Mouse (Mus musculus) MEL (cell line): ENCODE data around the gene Samd13. TPM values are rescaled to one million over a fixed set of nuclear protein-coding genes. Genes with fewer than 3 reads are reported as not detected.

ENCODE experiments used
- DNase-seq: peaks from one replicate; pipeline ENCODE4 v3.0.0; 2011; ENCODE audit warnings: low read depth, low spot score
- H3K27ac ChIP-seq: 2 replicates; pipeline ENCODE4 v1.5.1; 2012; ENCODE audit warnings: low read depth, mild to moderate bottlenecking, control low read depth, low read length, moderate library complexity; ENCODE audit not compliant: control insufficient read depth
- H3K27me3 ChIP-seq, 2 experiments: fragments of 150-350 bp in 1 of 2; sonication (generic) in 1 of 2; 2 replicates each; pipeline ENCODE4 v1.6.1; 2012; ENCODE audit warnings: low read length in 2 of 2, mild to moderate bottlenecking in 2 of 2, improper control_type of control experiment in 1 of 2, moderate library complexity in 1 of 2; ENCODE audit not compliant: insufficient read depth in 2 of 2, control insufficient read depth in 1 of 2
- H3K36me3 ChIP-seq, 2 experiments: 2 replicates each; pipeline ENCODE4 v1.6.1; 2012 to 2014; ENCODE audit warnings: low read length in 2 of 2, improper control_type of control experiment in 1 of 2, inconsistent platforms in 1 of 2, mild to moderate bottlenecking in 1 of 2; ENCODE audit not compliant: insufficient read depth in 2 of 2, control insufficient read depth in 1 of 2
- H3K4me1 ChIP-seq, 2 experiments: fragments of 150-350 bp in 1 of 2; sonication (generic) in 1 of 2; 2 replicates each; pipeline ENCODE4 v1.6.1; 2012; ENCODE audit warnings: low read length in 2 of 2, improper control_type of control experiment in 1 of 2, mild to moderate bottlenecking in 1 of 2; ENCODE audit not compliant: insufficient read depth in 2 of 2, control insufficient read depth in 1 of 2
- H3K4me3 ChIP-seq, 2 experiments: fragments of 150-350 bp in 1 of 2; sonication (generic) in 1 of 2; 2 replicates each; pipeline ENCODE4 v1.5.1; 2012; ENCODE audit warnings: low read depth in 2 of 2, low read length in 2 of 2, mild to moderate bottlenecking in 2 of 2, moderate library complexity in 2 of 2, control low read depth in 1 of 2, improper control_type of control experiment in 1 of 2; ENCODE audit not compliant: control insufficient read depth in 1 of 2, insufficient read depth in 1 of 2
- H3K79me2 ChIP-seq: 2 replicates; pipeline ENCODE4 v1.6.1; 2012; ENCODE audit warnings: mild to moderate bottlenecking, low read length, moderate library complexity; ENCODE audit not compliant: control insufficient read depth, poor library complexity, insufficient read depth
- H3K9ac ChIP-seq: 2 replicates; pipeline ENCODE4 v1.6.1; 2012; ENCODE audit warnings: low read depth, mild to moderate bottlenecking, control low read depth, low read length, moderate library complexity; ENCODE audit not compliant: control insufficient read depth, poor library complexity, severe bottlenecking
- H3K9me3 ChIP-seq: fragments of 150-350 bp; sonication (generic); replicated peaks from 2 replicates; pipeline ENCODE4 v1.6.1; 2012; ENCODE audit warnings: mild to moderate bottlenecking, low read length, improper control_type of control experiment, moderate library complexity; ENCODE audit not compliant: insufficient read depth
- BHLHE40 ChIP-seq: IDR thresholded peaks from 2 replicates; pipeline ENCODE4 v1.6.1; 2012; ENCODE audit warnings: low read depth, mild to moderate bottlenecking, inconsistent platforms, low read length, improper control_type of control experiment, borderline replicate concordance
- CTCF ChIP-seq, 3 experiments: IDR thresholded peaks in 2 of 3; conservative IDR thresholded peaks in 1 of 3; 2 replicates each; pipeline ENCODE4 v1.5.1; 2011 to 2012; ENCODE audit warnings: low read length in 3 of 3, low read depth in 2 of 3, mild to moderate bottlenecking in 2 of 3, improper control_type of control experiment in 1 of 3, inconsistent platforms in 1 of 3, mixed read lengths in 1 of 3, moderate library complexity in 1 of 3; ENCODE audit not compliant: control insufficient read depth in 1 of 3, insufficient read depth in 1 of 3, poor library complexity in 1 of 3, severe bottlenecking in 1 of 3
- E2F4 ChIP-seq: IDR thresholded peaks from 2 replicates; pipeline ENCODE4 v1.6.1; 2011; ENCODE audit warnings: low read depth, low read length, improper control_type of control experiment, borderline replicate concordance
- EP300 ChIP-seq, 2 experiments: IDR thresholded peaks; 2 replicates each; pipeline ENCODE4 v1.6.1; 2011; ENCODE audit warnings: improper control_type of control experiment in 2 of 2, low read length in 2 of 2, low read depth in 1 of 2, mild to moderate bottlenecking in 1 of 2
- GATA1 ChIP-seq: IDR thresholded peaks from 2 replicates; pipeline ENCODE4 v1.6.1; 2011; ENCODE audit warnings: low read depth, low read length, improper control_type of control experiment
- MAFK ChIP-seq: IDR thresholded peaks from 2 replicates; pipeline ENCODE4 v1.6.1; 2011; ENCODE audit warnings: low read depth, mild to moderate bottlenecking, low read length, improper control_type of control experiment, borderline replicate concordance
- MAX ChIP-seq: IDR thresholded peaks from 2 replicates; pipeline ENCODE4 v1.6.1; 2011; ENCODE audit warnings: low read length, improper control_type of control experiment
- NELFE ChIP-seq: IDR thresholded peaks from 2 replicates; pipeline ENCODE4 v1.6.1; 2011; ENCODE audit warnings: low read depth, low read length, improper control_type of control experiment
- NRF1 ChIP-seq: IDR thresholded peaks from 2 replicates; pipeline ENCODE4 v1.6.1; 2014; ENCODE audit warnings: low read depth, mild to moderate bottlenecking, inconsistent platforms, low read length, improper control_type of control experiment, moderate library complexity; ENCODE audit not compliant: poor library complexity, insufficient read depth, severe bottlenecking
- POLR2A ChIP-seq, 2 experiments: IDR thresholded peaks; 2 replicates each; pipeline ENCODE4 v1.6.1; 2011 to 2012; ENCODE audit warnings: low read length in 2 of 2, mild to moderate bottlenecking in 2 of 2, control low read depth in 1 of 2, improper control_type of control experiment in 1 of 2, low read depth in 1 of 2, moderate library complexity in 1 of 2; ENCODE audit not compliant: control insufficient read depth in 1 of 2, insufficient read depth in 1 of 2, poor library complexity in 1 of 2
- POLR2AphosphoS2 ChIP-seq: IDR thresholded peaks from 2 replicates; pipeline ENCODE4 v1.6.1; 2011; ENCODE audit warnings: low read length, improper control_type of control experiment
- POLR2AphosphoS5 ChIP-seq: IDR thresholded peaks from 2 replicates; pipeline ENCODE4 v1.6.1; 2012; ENCODE audit warnings: low read depth, borderline replicate concordance, mild to moderate bottlenecking, inconsistent platforms, low read length, moderate library complexity, mixed read lengths
- RAD21 ChIP-seq: IDR thresholded peaks from 2 replicates; pipeline ENCODE4 v1.6.1; 2011; ENCODE audit warnings: mild to moderate bottlenecking, low read depth, low read length, improper control_type of control experiment
- RCOR1 ChIP-seq: IDR thresholded peaks from 2 replicates; pipeline ENCODE4 v1.6.1; 2012; ENCODE audit warnings: low read depth, mild to moderate bottlenecking, inconsistent platforms, low read length, improper control_type of control experiment
- SIN3A ChIP-seq: IDR thresholded peaks from 2 replicates; pipeline ENCODE4 v1.6.1; 2012; ENCODE audit warnings: low read length, improper control_type of control experiment, inconsistent platforms
- SMC3 ChIP-seq: IDR thresholded peaks from 2 replicates; pipeline ENCODE4 v1.6.1; 2011; ENCODE audit warnings: low read depth, low read length, improper control_type of control experiment
- TAL1 ChIP-seq: IDR thresholded peaks from 2 replicates; pipeline ENCODE4 v1.6.1; 2012; ENCODE audit warnings: mild to moderate bottlenecking, inconsistent platforms, low read length, moderate library complexity, mixed read lengths
- TBP ChIP-seq: IDR thresholded peaks from 2 replicates; pipeline ENCODE4 v1.8.0; 2011; ENCODE audit warnings: low read depth, low read length, improper control_type of control experiment
- UBTF ChIP-seq: IDR thresholded peaks from 2 replicates; pipeline ENCODE4 v1.6.1; 2012; ENCODE audit warnings: low read depth, mild to moderate bottlenecking, inconsistent platforms, low read length, improper control_type of control experiment, moderate library complexity, borderline replicate concordance; ENCODE audit not compliant: insufficient read depth
- USF1 ChIP-seq: IDR thresholded peaks from 2 replicates; pipeline ENCODE4 v1.6.1; 2014; ENCODE audit warnings: low read depth, mild to moderate bottlenecking, inconsistent platforms, low read length, improper control_type of control experiment, moderate library complexity
- USF2 ChIP-seq, 2 experiments: IDR thresholded peaks; 2 replicates each; pipeline ENCODE4 v1.6.1; 2011 to 2012; ENCODE audit warnings: improper control_type of control experiment in 2 of 2, low read length in 2 of 2, borderline replicate concordance in 1 of 2, inconsistent platforms in 1 of 2, low read depth in 1 of 2, mild to moderate bottlenecking in 1 of 2; ENCODE audit not compliant: insufficient read depth in 1 of 2
- ZKSCAN1 ChIP-seq: IDR thresholded peaks from 2 replicates; pipeline ENCODE4 v1.6.1; 2012; ENCODE audit warnings: low read depth, mild to moderate bottlenecking, inconsistent platforms, low read length, improper control_type of control experiment, moderate library complexity
- ZMIZ1 ChIP-seq: IDR thresholded peaks from 2 replicates; pipeline ENCODE4 v1.6.1; 2012; ENCODE audit warnings: low read depth, mild to moderate bottlenecking, inconsistent platforms, low read length, improper control_type of control experiment, moderate library complexity
- ZNF384 ChIP-seq: IDR thresholded peaks from 2 replicates; pipeline ENCODE4 v1.6.1; 2012; ENCODE audit warnings: low read depth, mild to moderate bottlenecking, inconsistent platforms, low read length, improper control_type of control experiment
- polyA plus RNA-seq, 2 experiments: library from polyadenylated mRNA; stranded (reverse) in 1 of 2; unstranded in 1 of 2; fragments of >175 nt in 1 of 2; fragments of >200 nt in 1 of 2; gene quantifications; 2 replicates each; pipeline versions ENCODE4 v1.2.1 to v1.2.4; 2012; ENCODE audit warnings: low replicate concordance in 2 of 2, low read depth in 1 of 2; ENCODE audit not compliant: insufficient read length in 2 of 2, insufficient read depth in 1 of 2, missing spikeins in 1 of 2
- total RNA-seq: library from RNA; depleted of rRNA; stranded (reverse); fragments of 300-350 nt; gene quantifications from 2 replicates; pipeline ENCODE4 v1.2.3, GENCODE M21; 2012

The Samd13 gene
- total and polyA plus RNA-seq, 3 experiments: 1.1 to 1.2 TPM; not detected in 1

DNA sequence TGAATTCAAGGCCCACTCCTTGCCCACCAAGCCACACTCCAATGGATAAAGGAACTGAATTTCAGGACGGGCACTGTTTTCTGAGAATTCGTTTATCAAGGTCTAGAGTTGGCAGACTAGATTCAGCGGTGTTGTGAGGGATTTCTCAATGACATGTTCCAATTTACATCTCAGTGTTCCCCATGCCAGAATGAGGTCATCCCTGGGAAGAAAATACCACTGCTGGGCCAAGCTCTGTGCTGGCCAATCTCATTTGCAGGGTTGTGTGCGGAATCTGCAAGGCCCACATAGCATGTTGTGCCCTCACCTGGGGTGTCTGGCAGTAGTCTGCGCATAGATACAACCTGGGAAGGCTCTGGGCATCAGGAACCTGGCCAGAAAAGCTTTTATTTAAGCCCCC, 26.1 kb downstream of the Samd13 start:
- H3K4me1 ChIP-seq: peaks cover 4 to 13% of the 10 kb centered on the region in 2 experiments
- no peak overlapping the region for H3K9ac ChIP-seq
- H3K9me3 ChIP-seq: no peaks in the 10 kb centered on the region
- no peak overlapping the region for H3K27ac ChIP-seq
- no peaks in the 10 kb centered on the region for H3K27me3 ChIP-seq
- peaks cover 0 to 10% of the 10 kb centered on the region in 2 experiments; a peak in 2 of 4 replicates for H3K36me3 ChIP-seq
- TF ChIP-seq EP300 (IDR thresholded peaks at IDR 0.05; ENCODE audit: low read depth in 1 of 2, low read length in 2 of 2) (no peak), ZNF384 (no peak), NRF1 (no peak), TAL1 (no peak), UBTF (no peak), USF2 (IDR thresholded peaks at IDR 0.05; ENCODE audit: borderline replicate concordance in 1 of 2, insufficient read depth in 1 of 2, low read depth in 1 of 2, low read length in 2 of 2) (no peak), ZKSCAN1 (no peak), RCOR1 (no peak), POLR2A (IDR thresholded peaks at IDR 0.05; ENCODE audit: control insufficient read depth in 1 of 2, insufficient read depth in 1 of 2, low read depth in 1 of 2, low read length in 2 of 2, poor library complexity in 1 of 2) (no peak), CTCF (IDR thresholded peaks at IDR 0.05 in 2 of 3, conservative IDR thresholded peaks at IDR 0.05 in 1 of 3; ENCODE audit: control insufficient read depth in 1 of 3, insufficient read depth in 1 of 3, low read depth in 2 of 3, low read length in 3 of 3, poor library complexity in 1 of 3, severe bottlenecking in 1 of 3) (no peak), POLR2AphosphoS2 (no peak), MAX (no peak), GATA1 (no peak), USF1 (no peak), ZMIZ1 (no peak), RAD21 (no peak), MAFK (no peak), NELFE (no peak)
- H3K79me2 ChIP-seq: no peaks in the 10 kb centered on the region
- no peak overlapping the region for H3K4me3 ChIP-seq
- DNase-seq: no peak

- no peak overlapping the region for H3K27ac ChIP-seq
- peaks cover 4 to 22% of the 10 kb centered on the region in 2 experiments for H3K4me1 ChIP-seq
- no peak overlapping the region for H3K4me3 ChIP-seq
- TF ChIP-seq E2F4 (no peak), MAFK (no peak), POLR2AphosphoS5 (no peak), SMC3 (no peak), ZKSCAN1 (no peak), TBP (no peak), CTCF (IDR thresholded peaks at IDR 0.05 in 2 of 3, conservative IDR thresholded peaks at IDR 0.05 in 1 of 3; ENCODE audit: control insufficient read depth in 1 of 3, insufficient read depth in 1 of 3, low read depth in 2 of 3, low read length in 3 of 3, poor library complexity in 1 of 3, severe bottlenecking in 1 of 3) (no peak), USF1 (no peak), BHLHE40 (no peak), SIN3A (no peak)
- H3K9ac ChIP-seq: no peak overlapping the region
- H3K36me3 ChIP-seq: peaks cover 0 to 19% of the 10 kb centered on the region in 2 experiments; a peak in 2 of 4 replicates
- no peak for DNase-seq
- H3K79me2 ChIP-seq: no peaks in the 10 kb centered on the region
- no peaks in the 10 kb centered on the region for H3K27me3 ChIP-seq
- no peaks in the 10 kb centered on the region for H3K9me3 ChIP-seq
Measured at GRCm38 (mm10) chr3:146658061-146658639, 27.2 kb downstream of the Samd13 start.
